Mouse (Mus musculus) central nervous system, embryonic 18 days (tissue): ENCODE data around the gene Atrnl1. TPM values are rescaled to one million over a fixed set of nuclear protein-coding genes. Genes with fewer than 3 reads are reported as not detected.

Experiments
- polyA plus RNA-seq: library from polyadenylated mRNA; depleted of rRNA; stranded (reverse); fragments of >200 nt; gene quantifications from 2 replicates; pipeline ENCODE4 v1.2.3, GENCODE M21; 2012; rRNA removed

The Atrnl1 gene
- polyA plus RNA-seq = 23.3 and 24.3 TPM in 2 replicates

DNA sequence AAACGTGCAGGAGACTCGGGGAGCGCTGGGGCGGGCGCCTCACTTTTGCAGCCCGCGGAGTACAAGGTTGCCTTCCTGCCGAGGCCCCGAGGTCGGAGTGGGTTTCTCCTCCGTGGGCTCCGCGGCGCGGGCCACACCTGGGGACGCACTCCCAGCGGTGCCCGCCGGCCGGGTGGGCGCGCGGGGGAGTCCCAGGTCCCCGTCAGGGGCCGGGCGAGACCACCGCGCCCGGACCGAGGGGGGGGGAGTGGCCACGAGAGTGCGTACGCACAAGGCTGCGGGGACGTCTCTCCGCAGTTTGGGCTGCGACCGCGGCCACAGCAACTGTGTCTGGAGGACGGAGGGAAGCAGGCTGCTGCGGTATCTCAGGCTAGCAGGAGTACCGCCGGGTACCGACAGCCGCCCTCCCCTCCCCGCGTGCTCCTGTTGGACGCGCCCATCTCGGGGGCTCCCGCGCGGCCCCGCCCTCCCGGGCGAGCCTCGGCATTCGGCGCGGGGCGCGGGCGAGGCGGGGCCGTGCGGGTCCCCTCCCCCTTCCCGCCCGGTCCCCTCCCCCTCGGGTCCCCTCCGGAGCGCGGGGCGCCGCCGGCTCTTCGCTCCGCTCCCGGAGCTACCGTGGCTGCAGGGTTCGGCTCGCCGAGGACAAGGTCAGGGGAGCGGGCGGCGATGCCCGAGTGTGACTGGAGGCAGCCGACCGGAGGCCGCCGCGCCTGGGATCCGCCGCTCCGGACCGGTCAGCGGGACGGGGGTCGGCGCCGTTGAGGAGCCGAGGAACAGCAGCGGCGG lies at the start of gene Atrnl1:
Atrnl1 (plus strand) TSS at position 559 of the 786 bp plus-strand sequence.

Other genes starting within 250 kb of the Atrnl1 start
- 27.4 and 27.6 TPM in 2 replicates for gene Trub1, start 158.1 kb upstream of the Atrnl1 start, polyA plus RNA-seq